Mouse (Mus musculus) layer of hippocampus, adult 11-12 months (tissue): ENCODE measurements around the gene Slc3a1.

Source experiments
- DNase-seq: peaks from one replicate; pipeline ENCODE4 v3.0.0; 2022; ENCODE audit warnings: low spot score

Slc3a1 gene

GRCm38 (mm10) chr17:85037855-85038254 lies 9.7 kb downstream of the Slc3a1 start:
- DNase-seq = no peak

- no peak for DNase-seq
These were observed 10.1 kb downstream of the Slc3a1 start for GRCm38 (mm10) chr17:85038311-85038710.

- no peak for DNase-seq
These were observed 10.6 kb downstream of the Slc3a1 start for GRCm38 (mm10) chr17:85038761-85039160.

GRCm38 (mm10) chr17:85040913-85041312 lies 12.7 kb downstream of the Slc3a1 start:
- no peak for DNase-seq

- no peak for DNase-seq
These were observed 14.2 kb downstream of the Slc3a1 start for GRCm38 (mm10) chr17:85042419-85042818.

GRCm38 (mm10) chr17:85043404-85043816 lies 15.2 kb downstream of the Slc3a1 start:
- no peak for DNase-seq

GRCm38 (mm10) chr17:85044466-85044865 lies 16.3 kb downstream of the Slc3a1 start:
- no peak for DNase-seq

GRCm38 (mm10) chr17:85045160-85045559 lies 17.0 kb downstream of the Slc3a1 start:
- no peak for DNase-seq

- DNase-seq = no peak
These were observed 20.2 kb downstream of the Slc3a1 start for GRCm38 (mm10) chr17:85048379-85048778.

- no peak for DNase-seq
These were observed 30.1 kb downstream of the Slc3a1 start for GRCm38 (mm10) chr17:85058276-85058675.

GRCm38 (mm10) chr17:85059136-85059535 lies 31.0 kb downstream of the Slc3a1 start:
- no peak for DNase-seq

- DNase-seq = no peak
These were observed 35.4 kb downstream of the Slc3a1 start for GRCm38 (mm10) chr17:85063560-85063959.

- peak; percentile 41 for DNase-seq
These were observed 39.2 kb downstream of the Slc3a1 start for GRCm38 (mm10) chr17:85067331-85067730.

GRCm38 (mm10) chr17:85070658-85071057 lies 42.5 kb downstream of the Slc3a1 start:
- no peak for DNase-seq

- no peak for DNase-seq
These were observed 43.1 kb downstream of the Slc3a1 start for GRCm38 (mm10) chr17:85071088-85071775.

GRCm38 (mm10) chr17:85072383-85072782 lies 44.2 kb downstream of the Slc3a1 start:
- DNase-seq = no peak

GRCm38 (mm10) chr17:85073214-85073613 lies 45.0 kb downstream of the Slc3a1 start:
- no peak for DNase-seq

- DNase-seq = no peak
These were observed 45.9 kb downstream of the Slc3a1 start for GRCm38 (mm10) chr17:85074083-85074482.

GRCm38 (mm10) chr17:85079276-85079675 lies 51.1 kb downstream of the Slc3a1 start:
- DNase-seq = no peak

- no peak for DNase-seq
These were observed 52.6 kb downstream of the Slc3a1 start for GRCm38 (mm10) chr17:85080781-85081180.

- DNase-seq = no peak
These were observed 57.2 kb downstream of the Slc3a1 start for GRCm38 (mm10) chr17:85085335-85085734.

- no peak for DNase-seq
These were observed 58.3 kb downstream of the Slc3a1 start for GRCm38 (mm10) chr17:85086501-85086900.

GRCm38 (mm10) chr17:85087591-85087990 lies 59.4 kb downstream of the Slc3a1 start:
- DNase-seq = no peak

- DNase-seq = no peak
These were observed 60.2 kb downstream of the Slc3a1 start for GRCm38 (mm10) chr17:85088401-85088800.
